Mouse (Mus musculus): ENCODE data around the gene Olfr311.

- TF ChIP-seq CTCF (IDR thresholded peaks at IDR 0.05; ENCODE audit: low read depth) (no peak), EP300 (IDR thresholded peaks at IDR 0.05; ENCODE audit: low read depth) (no peak)
Observed at GRCm38 (mm10) chr11:58815676-58816075, 23.4 kb upstream of the Olfr311 start.
